Mouse (Mus musculus): ENCODE results near the gene Vars2. TPM values are rescaled to one million over a fixed set of nuclear protein-coding genes. Genes with fewer than 3 reads are reported as not detected.

The Vars2 gene
- total RNA-seq (2023) = 10 to 100 TPM; 11.3 to 12.6 TPM

DNA sequence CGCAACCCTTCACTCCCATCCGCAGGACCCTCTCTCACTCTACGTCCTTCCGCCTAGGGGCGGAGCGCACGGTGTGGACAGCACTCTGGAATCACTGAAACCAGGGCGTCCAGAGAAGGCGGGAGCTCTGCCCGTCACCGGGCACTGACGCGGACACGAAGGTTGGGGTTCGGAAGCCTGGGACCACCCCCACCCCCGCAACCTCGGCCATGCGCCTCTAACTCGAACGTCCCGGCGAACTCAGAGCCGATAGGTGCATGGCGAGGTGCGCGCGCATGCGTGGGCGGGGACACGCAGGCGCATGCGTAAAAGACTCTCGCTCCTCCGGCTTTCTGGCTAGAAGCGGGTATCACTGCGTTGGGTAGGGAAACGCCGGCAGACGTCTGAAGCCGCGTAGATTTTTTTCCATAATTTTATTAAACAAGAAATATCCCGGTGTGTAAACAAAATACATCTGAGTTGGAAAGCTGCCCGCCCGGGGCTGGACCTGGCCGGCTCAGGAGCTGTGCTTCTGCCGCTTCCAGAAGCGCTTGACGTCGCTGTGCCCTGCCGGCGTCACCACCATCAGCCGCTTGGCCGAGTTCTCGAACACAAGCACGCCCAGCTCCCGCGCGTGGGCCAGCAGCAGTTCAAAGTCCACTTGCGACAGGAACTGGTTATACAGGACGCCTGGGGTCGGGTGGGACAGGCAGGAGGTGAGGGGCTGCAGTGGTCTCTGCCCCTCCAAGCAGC, at the start of gene Vars2:
Gene Vars2, minus strand, starts transcription at position 259 of the 732 bp plus-strand sequence.

DNA sequence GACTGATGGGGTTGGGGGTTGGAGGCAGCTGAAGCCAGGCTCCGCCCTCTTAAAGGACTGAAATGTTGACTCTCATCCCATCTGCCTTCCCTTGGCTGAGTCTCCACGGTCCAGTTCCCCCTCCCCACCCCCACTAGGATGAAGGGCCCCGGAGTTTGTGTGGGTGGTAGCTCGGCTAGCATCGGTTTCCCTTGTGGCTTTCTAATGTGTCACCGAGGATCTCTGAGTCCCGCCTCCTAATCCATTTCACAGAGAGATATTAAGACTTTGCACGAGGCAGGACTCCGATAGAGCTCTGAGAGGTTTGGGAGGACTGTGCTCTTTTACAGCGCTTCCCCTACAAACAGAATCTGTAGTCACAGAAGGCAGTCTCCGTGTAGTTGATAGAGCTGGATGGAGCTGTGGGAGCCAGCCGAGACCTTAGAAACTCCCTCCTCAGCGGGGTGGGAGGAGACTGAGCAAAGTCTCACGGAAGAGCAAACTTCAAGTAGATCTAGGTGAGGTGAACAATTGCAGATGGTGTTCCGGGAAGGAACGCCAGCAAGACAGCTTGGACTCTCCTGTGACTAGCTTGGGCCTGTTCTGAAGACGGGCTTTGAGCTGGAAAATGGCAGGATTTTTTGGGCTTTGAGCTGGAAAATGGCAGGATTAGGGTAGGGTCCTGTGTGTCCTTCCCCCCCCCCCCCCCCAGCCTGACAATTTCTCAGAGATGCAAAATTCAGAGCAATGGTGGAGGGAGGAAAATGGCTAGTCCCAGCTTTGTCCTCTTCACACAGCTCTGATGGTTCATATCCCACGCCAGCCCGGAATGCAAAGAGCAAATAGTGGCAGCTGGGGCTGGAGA, 37.5 kb upstream of the Vars2 start, which contains the start of gene Ddr1:
Gene Ddr1, minus strand, starts transcription at position 1 of the 844 bp plus-strand sequence.

DNA sequence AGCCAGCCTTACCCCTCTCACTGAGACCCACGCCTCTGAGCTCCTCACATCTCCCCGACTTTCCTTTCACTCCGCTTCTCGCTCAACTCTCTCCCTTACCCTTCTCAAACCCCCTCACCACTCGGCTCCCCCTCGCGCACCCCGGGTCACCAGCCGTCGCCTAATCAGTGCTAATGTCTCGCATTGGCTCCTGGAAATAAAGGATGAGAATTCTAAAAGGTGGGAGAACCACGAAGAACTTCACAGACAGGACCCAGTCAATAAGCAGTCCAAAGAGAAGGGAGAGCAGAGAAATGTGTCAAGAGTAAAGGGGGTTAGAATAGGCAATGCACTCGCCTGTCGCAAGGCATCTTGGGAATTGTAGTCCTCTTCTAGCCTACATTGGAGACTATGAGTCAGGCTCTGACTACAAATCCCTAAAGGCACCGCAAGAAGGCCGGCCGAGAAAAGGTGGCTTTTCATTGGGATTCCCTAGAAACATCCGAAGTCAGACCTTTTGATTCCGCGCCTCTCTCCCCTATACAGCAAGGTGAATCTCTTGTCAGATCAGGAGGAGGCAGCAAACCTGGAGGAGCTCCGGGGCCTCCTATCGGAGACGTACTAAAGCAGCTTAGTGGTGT, 6.1 kb upstream of the Vars2 start, which contains the start of gene Gtf2h4:
Gene Gtf2h4, minus strand, starts transcription at position 324 of the 620 bp plus-strand sequence.

DNA sequence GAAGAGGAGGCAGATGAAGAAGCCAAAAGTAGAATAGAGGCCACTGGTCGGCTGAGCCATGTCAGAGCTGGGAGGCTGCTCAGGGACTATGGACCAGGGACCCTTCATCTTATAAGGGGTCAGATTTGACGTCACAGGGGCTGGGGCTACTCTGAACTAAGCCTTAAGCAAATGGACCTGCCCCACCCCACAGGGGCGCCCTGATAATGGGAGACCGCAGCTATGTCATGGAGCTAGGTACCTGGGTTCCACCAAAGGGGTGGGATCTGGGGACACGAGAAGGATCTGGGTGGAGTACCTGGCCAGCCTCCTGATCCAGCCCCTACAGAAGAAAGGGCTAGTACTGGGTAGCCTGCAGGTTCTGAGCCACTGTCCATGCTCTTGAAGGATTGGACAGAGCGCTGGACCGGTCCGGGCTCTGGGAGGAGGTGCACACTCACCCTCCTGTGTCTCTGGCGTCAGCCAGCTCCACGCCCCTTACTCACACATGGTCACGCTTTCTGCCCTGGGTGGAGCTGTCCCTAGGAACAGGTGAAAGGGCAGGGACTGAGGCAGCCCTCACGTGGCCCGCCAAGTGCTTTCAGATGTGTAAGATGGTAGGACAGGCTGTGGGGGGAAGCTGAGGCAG, 23.7 kb downstream of the Vars2 start, which contains the start of gene Mucl3:
Gene Mucl3, minus strand, starts transcription at position 87 of the 628 bp plus-strand sequence.

DNA sequence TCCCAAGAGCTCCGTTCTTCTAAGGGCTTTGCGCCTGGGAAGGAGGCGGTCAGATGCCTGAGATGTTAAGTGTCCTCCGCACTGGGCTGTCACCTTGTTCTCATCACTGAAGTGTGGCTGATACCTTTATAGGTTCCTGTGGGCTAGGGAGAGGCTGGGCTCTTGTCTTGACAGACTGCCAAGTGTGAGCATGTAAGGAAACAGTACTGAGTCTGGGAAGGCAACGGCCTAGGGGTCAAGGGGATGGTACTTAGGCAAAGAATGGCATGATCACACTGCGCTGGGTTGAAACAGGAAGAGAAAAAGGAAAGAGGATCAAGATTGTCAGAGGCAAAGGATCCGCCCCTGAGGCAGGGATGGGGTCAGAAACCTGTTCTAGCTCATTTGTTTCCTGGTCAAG, 40.9 kb downstream of the Vars2 start, which contains the start of gene Gm9573:
Gene Gm9573, minus strand, starts transcription at position 101 of the 400 bp plus-strand sequence.

Other genes starting within 250 kb of the Vars2 start
- 10 to 100 TPM; 16.6 to 19.4 TPM for gene H2-Q6, start 242.7 kb downstream of the Vars2 start, total RNA-seq (2023)
- 10 to 100 TPM; 15.6 to 18.5 TPM for gene H2-Q7, start 228.4 kb downstream of the Vars2 start, total RNA-seq (2023)
- gene H2-Q10, start 197.5 kb downstream of the Vars2 start, total RNA-seq (2023) = 10 to 100 TPM; 52.2 to 52.4 TPM
- 1 to 10 TPM; 1.2 to 2.6 TPM for gene Pou5f1, start 161.6 kb downstream of the Vars2 start, total RNA-seq (2023)
- gene Tcf19, start 150.8 kb downstream of the Vars2 start, total RNA-seq (2023) = 10 to 100 TPM; 35.4 to 36.0 TPM
- 10 to 100 TPM; 14.5 to 17.8 TPM for gene Cchcr1, start 150.5 kb downstream of the Vars2 start, total RNA-seq (2023)
- not detected for gene Psors1c2, start 134.4 kb downstream of the Vars2 start, total RNA-seq (2023)
- gene Cdsn, start 115.5 kb downstream of the Vars2 start, total RNA-seq (2023) = not detected
- gene 2300002M23Rik, start 100.1 kb downstream of the Vars2 start, total RNA-seq (2023) = not detected
- not detected for gene Sfta2, start 66.0 kb downstream of the Vars2 start, total RNA-seq (2023)
- gene Gm9573, start 41.0 kb downstream of the Vars2 start, total RNA-seq (2023) = not detected
- gene Mucl3, start 23.9 kb downstream of the Vars2 start, total RNA-seq (2023) = not detected
- gene Gtf2h4, start 6.1 kb upstream of the Vars2 start, total RNA-seq (2023) = 10 to 100 TPM; 13.9 to 14.0 TPM
- under 1 TPM; 0.18 to 0.51 TPM for gene Ddr1, start 37.0 kb upstream of the Vars2 start, total RNA-seq (2023)
- 100 to 1,000 TPM; 101 to 116 TPM for gene Ier3, start 154.1 kb upstream of the Vars2 start, total RNA-seq (2023)
- gene Flot1, start 155.6 kb upstream of the Vars2 start, total RNA-seq (2023) = 100 to 1,000 TPM; 163 to 179 TPM
- 100 to 1,000 TPM; 489 to 531 TPM for gene Tubb5, start 170.7 kb upstream of the Vars2 start, total RNA-seq (2023)
- 10 to 100 TPM; 37.2 to 40.1 TPM for gene Mdc1, start 173.9 kb upstream of the Vars2 start, total RNA-seq (2023)
- 10 to 100 TPM; 41.2 to 45.3 TPM for gene Nrm, start 193.7 kb upstream of the Vars2 start, total RNA-seq (2023)
- gene Ppp1r18, start 198.0 kb upstream of the Vars2 start, total RNA-seq (2023) = 100 to 1,000 TPM; 261 to 289 TPM
- gene Dhx16, start 212.2 kb upstream of the Vars2 start, total RNA-seq (2023) = 10 to 100 TPM; 66.1 to 74.8 TPM
- 10 to 100 TPM; 12.3 to 12.7 TPM for gene 2310061I04Rik, start 229.8 kb upstream of the Vars2 start, total RNA-seq (2023)
- 10 to 100 TPM; 13.7 to 14.9 TPM for gene Atat1, start 242.5 kb upstream of the Vars2 start, total RNA-seq (2023)
- gene Mrps18b, start 248.8 kb upstream of the Vars2 start, total RNA-seq (2023) = 10 to 100 TPM; 16.8 to 20.6 TPM
- gene Ppp1r10, start 248.8 kb upstream of the Vars2 start, total RNA-seq (2023) = 100 to 1,000 TPM; 215 to 217 TPM

Data from neutrophil, adult 83 days (primary cell).